Mouse (Mus musculus): ENCODE results near the gene Igsf10. TPM values are rescaled to one million over a fixed set of nuclear protein-coding genes. Genes with fewer than 3 reads are reported as not detected.
A peak's percentile ranks its signal among the peaks of the same experiment; 100 is the strongest.

The Igsf10 gene
- total RNA-seq, 2 experiments from 2014 or later = 1.7 to 2.1 TPM

- TF ChIP-seq CTCF (conservative IDR thresholded peaks at IDR 0.05) = no peak
- DNase-seq (ENCODE audit: low spot score in 2 of 2) = no peak
- no peak overlapping the region for H3K27ac ChIP-seq
- H3K4me3 ChIP-seq = no peak overlapping the region
These were observed 28.1 kb downstream of the Igsf10 start for GRCm38 (mm10) chr3:59316077-59316476.

DNA sequence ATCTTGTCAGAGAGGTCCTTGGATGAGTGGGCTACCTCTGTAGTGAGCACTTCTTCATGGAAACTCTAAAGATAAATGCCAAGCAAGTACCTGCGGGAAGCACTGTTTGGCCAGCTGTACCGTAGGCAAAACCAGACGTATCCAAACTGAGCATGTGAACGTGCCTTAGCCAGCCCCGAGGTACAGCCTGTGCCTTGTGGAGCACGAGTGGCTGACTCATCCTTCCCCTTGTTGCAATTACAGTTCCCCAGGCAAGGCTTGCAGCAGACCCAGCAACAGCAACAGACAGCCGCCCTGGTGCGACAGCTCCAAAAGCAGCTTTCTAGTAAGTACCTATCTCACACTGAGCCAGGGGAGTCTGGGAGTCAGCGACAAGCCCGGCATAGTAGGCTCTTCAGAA lies 31.6 kb downstream of the Igsf10 start:
- DNase-seq (ENCODE audit: low spot score in 2 of 2) = peak; percentile 56 to 59
- peak overlapping the region; percentile 75 for H3K27ac ChIP-seq
- TF ChIP-seq CTCF (conservative IDR thresholded peaks at IDR 0.05) = no peak
- H3K4me3 ChIP-seq = no peak overlapping the region

DNA sequence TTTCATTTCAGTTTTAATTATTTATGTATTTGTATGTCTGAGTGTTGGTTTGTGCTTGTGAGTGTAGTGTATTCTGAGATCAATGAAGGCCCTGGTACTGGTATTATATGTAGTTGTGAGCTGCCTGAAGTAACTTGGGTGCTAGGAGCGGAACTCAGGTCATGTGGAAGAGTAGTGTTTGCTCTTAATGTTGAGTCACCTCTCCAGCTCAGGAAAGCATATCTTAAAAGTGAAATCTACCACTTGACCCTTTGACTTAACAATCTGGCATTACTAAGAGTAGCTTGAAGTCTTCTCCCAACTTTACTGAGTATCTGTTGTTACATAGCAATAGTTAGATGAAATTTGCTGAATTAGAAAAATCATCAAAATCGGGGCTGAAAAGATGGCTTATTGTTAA lies 38.7 kb downstream of the Igsf10 start:
- no peak overlapping the region for H3K27ac ChIP-seq
- no peak for TF ChIP-seq CTCF (conservative IDR thresholded peaks at IDR 0.05)
- DNase-seq (ENCODE audit: low spot score in 2 of 2) = no peak
- H3K4me3 ChIP-seq = no peak overlapping the region

- no peak overlapping the region for H3K4me3 ChIP-seq
- no peak for DNase-seq (ENCODE audit: low spot score in 2 of 2)
- H3K27ac ChIP-seq = no peak overlapping the region
- TF ChIP-seq CTCF (conservative IDR thresholded peaks at IDR 0.05) = no peak
These were observed 39.2 kb downstream of the Igsf10 start for GRCm38 (mm10) chr3:59304944-59305343.

- DNase-seq (ENCODE audit: low spot score in 2 of 2) = no peak
- Histone ChIP-seq H3K27ac (no peak overlapping the region), H3K4me3 (no peak overlapping the region)
- TF ChIP-seq CTCF (conservative IDR thresholded peaks at IDR 0.05) = no peak
These were observed 46.5 kb downstream of the Igsf10 start for GRCm38 (mm10) chr3:59297653-59298052.

DNA sequence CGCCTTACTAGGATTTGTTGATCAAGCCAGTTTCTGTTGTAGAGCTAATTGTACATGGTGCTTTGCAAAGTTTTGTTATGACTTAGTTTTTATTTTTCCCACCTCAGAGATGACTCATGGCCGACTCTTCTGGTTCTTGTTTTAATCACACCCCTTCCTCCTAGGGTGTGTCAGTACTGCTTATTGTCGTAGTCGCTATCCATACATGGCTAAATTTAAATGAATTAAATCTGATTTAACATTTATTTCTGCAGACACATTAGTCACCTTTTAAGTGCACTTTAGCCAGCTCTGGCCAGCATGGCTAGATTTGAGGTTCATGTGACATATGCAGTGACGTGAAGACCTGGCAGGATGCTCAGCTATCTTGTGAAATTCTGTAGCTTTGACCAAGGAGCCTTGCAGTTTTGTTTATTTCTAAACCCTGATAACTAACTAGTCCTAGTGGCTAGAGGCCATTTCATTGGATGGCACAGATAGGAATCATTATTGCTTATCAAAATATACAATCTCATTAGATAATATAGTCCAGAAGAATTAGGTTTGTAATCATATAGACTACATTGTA lies 47.5 kb downstream of the Igsf10 start:
- Histone ChIP-seq H3K27ac (no peak overlapping the region), H3K4me3 (no peak overlapping the region)
- no peak for TF ChIP-seq CTCF (conservative IDR thresholded peaks at IDR 0.05)
- no peak for DNase-seq (ENCODE audit: low spot score in 2 of 2)

DNA sequence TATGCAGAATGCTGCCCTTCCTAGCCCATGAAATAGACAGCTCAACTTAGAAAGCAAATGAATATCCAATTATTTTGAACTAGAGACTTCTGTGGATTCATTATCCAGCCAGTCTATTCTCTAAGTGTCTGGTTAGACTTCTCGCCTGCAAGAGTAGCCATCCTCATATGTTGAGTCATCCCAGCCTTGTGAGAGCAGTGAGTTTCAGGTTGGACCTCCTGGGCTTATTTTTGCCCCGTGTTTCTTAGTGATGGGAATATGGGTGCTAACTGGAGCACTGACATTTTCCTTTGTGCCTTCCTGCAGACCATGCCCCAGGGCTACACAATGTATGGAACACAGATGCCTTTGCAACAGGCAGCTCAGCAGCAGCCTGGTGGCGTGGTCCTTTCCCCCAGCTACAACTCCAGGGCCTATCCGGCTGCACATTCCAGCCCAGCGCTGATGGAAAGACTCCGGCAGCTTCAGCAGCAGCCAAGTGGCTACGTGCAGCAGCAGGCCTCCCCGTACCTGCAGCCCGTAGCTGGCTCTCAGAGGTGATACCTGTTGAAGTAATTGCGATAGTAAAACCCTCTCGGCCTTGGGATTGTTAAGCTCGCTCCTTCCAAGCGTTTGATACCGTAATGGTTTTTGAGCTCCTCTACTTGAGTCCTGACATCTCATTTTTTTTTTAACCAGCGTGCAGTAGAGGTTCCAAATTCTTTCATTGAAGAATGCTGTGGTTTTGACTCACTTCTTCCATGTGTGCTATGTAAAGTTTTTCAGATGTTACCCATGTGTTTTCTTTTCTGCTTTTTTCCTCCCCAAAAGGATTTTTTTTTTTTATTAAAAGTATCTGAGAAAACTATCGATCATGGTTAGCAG lies 48.3 kb downstream of the Igsf10 start:
- no peak overlapping the region for H3K27ac ChIP-seq
- TF ChIP-seq CTCF (conservative IDR thresholded peaks at IDR 0.05) = no peak
- no peak overlapping the region for H3K4me3 ChIP-seq
- DNase-seq (ENCODE audit: low spot score in 2 of 2) = no peak

GRCm38 (mm10) chr3:59293437-59294199 lies 50.6 kb downstream of the Igsf10 start:
- no peak for DNase-seq (ENCODE audit: low spot score in 2 of 2)
- no peak for TF ChIP-seq CTCF (conservative IDR thresholded peaks at IDR 0.05)
- no peak overlapping the region for H3K4me3 ChIP-seq
- H3K27ac ChIP-seq = no peak overlapping the region

- Histone ChIP-seq H3K4me3 (no peak overlapping the region), H3K27ac (no peak overlapping the region)
- TF ChIP-seq CTCF (conservative IDR thresholded peaks at IDR 0.05) = no peak
- peak in 1 of 2 experiments; percentile 1 for DNase-seq (ENCODE audit: low spot score in 2 of 2)
These were observed 53.6 kb downstream of the Igsf10 start for GRCm38 (mm10) chr3:59290551-59290950.

DNA sequence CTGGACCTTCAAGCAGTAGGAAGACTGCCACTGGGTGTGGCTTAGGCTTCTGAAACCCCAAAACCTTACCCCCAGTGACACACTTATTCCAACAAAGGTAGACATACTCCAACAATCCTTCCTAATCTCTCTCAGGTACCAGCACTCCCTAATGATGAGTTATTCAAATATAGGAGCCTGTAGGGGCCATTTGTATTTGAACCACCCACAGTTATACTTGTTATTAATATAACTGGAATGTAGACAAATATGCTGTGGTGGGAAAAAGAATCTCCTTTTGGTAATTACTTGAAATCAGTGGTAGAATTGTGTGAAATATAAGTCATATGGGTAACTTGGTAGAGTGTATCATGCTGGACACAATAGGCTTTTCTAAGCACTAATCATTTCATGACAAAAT lies 65.6 kb downstream of the Igsf10 start:
- DNase-seq (ENCODE audit: low spot score in 2 of 2) = no peak
- H3K27ac ChIP-seq = no peak overlapping the region
- no peak for TF ChIP-seq CTCF (conservative IDR thresholded peaks at IDR 0.05)
- no peak overlapping the region for H3K4me3 ChIP-seq

- TF ChIP-seq CTCF (conservative IDR thresholded peaks at IDR 0.05) = no peak
- DNase-seq (ENCODE audit: low spot score in 2 of 2) = no peak
- H3K27ac ChIP-seq = no peak overlapping the region
These were observed 66.0 kb downstream of the Igsf10 start for GRCm38 (mm10) chr3:59278254-59278533.

GRCm38 (mm10) chr3:59277502-59278253 lies 66.5 kb downstream of the Igsf10 start:
- H3K27ac ChIP-seq = no peak overlapping the region
- TF ChIP-seq CTCF (conservative IDR thresholded peaks at IDR 0.05) = no peak
- DNase-seq (ENCODE audit: low spot score in 2 of 2) = peak in 1 of 2 experiments; percentile 7
- no peak overlapping the region for H3K4me3 ChIP-seq

More at GRCm38 (mm10) chr3:59278254-59278533, 66.0 kb downstream of the Igsf10 start:
- H3K4me3 ChIP-seq = no peak overlapping the region

DNA sequence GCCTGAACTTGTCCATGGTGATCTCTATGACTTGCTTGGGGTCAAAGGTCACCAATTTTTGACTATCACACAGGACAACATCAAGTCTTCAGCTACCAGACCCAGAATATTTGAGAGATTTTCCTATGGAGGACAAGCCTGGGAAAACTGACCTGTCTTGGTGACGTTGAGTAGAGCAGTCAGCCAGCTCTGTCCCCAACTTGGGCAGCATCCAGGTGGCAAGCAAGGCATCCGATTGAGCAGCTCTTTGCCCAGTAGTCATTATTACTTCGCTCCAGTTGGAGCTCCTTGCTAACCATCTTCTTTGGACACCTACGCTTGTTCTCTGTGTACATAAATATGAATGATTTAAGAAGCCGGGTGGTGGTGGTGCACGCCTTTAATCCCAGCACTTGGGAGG lies 73.4 kb downstream of the Igsf10 start:
- no peak for TF ChIP-seq CTCF (conservative IDR thresholded peaks at IDR 0.05)
- Histone ChIP-seq H3K27ac (no peak overlapping the region), H3K4me3 (no peak overlapping the region)
- no peak for DNase-seq (ENCODE audit: low spot score in 2 of 2)

Other genes starting within 250 kb of the Igsf10 start
- not detected for gene Gpr171, start 242.6 kb downstream of the Igsf10 start, total RNA-seq (2021)
- gene P2ry14, start 190.8 kb downstream of the Igsf10 start, total RNA-seq (2021) = 1 to 10 TPM; 1.8 to 3.5 TPM
- gene Gpr87, start 149.3 kb downstream of the Igsf10 start, total RNA-seq (2021) = not detected
- 10 to 100 TPM in 1 of 2 experiments, 1 to 10 TPM in 1; 9.4 to 10.1 TPM for gene P2ry13, start 133.5 kb downstream of the Igsf10 start, total RNA-seq (2021)
- gene P2ry12, start 81.5 kb downstream of the Igsf10 start, total RNA-seq (2021) = 10 to 100 TPM; 38.5 to 43.3 TPM